Mouse (Mus musculus): ENCODE data around the gene Celf3. TPM values are rescaled to one million over a fixed set of nuclear protein-coding genes. Genes with fewer than 3 reads are reported as not detected.

Gene Celf3
- polyA plus RNA-seq, 1 experiment from 2014 or later = 2.3 TPM

DNA sequence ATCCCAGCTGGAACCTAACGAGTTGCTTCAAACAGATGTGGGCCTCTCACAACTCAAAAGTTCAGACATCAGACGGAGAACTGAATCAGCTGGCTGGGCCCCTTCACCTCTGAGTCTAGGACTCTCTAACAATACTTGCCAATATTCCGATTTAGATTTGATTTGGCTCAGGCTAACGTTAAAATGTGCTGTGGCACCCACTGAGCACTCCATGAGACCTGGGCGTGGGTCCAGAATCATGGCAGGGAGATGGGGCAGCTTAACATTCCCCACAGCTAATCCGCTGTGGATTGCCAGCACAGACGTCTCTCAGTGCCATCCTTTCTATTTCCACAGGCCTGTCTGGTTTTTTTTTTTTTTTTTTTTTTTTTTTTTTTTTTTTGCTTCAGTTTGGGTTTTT lies 7.8 kb downstream of the Celf3 start:
- H3K4me3 ChIP-seq (ENCODE audit: low read length) = no peak overlapping the region
- H3K4me1 ChIP-seq (replicated peaks; ENCODE audit: control insufficient read depth, insufficient read depth, low read length) = peaks cover 7% of the 10 kb centered on the region; the same call in 1 of the 2 replicates
- no peak for ATAC-seq (ENCODE audit: low read depth)
- H3K9ac ChIP-seq (ENCODE audit: low read length) = no peak overlapping the region
- H3K4me2 ChIP-seq (ENCODE audit: low read depth, low read length) = no peak overlapping the region
- H3K36me3 ChIP-seq (ENCODE audit: control insufficient read depth, insufficient read depth, low read length) = no peaks in the 10 kb centered on the region
- H3K27me3 ChIP-seq (ENCODE audit: control insufficient read depth, insufficient read depth, low read depth, low read length) = no peaks in the 10 kb centered on the region; the same call in 1 of the 2 replicates
- WGBS = 65% methylated on average over 7 of the region's 7 CpGs
- H3K9me3 ChIP-seq (ENCODE audit: control insufficient read depth, low read length) = no peaks in the 10 kb centered on the region
- H3K27ac ChIP-seq (ENCODE audit: low read length) = no peak overlapping the region

DNA sequence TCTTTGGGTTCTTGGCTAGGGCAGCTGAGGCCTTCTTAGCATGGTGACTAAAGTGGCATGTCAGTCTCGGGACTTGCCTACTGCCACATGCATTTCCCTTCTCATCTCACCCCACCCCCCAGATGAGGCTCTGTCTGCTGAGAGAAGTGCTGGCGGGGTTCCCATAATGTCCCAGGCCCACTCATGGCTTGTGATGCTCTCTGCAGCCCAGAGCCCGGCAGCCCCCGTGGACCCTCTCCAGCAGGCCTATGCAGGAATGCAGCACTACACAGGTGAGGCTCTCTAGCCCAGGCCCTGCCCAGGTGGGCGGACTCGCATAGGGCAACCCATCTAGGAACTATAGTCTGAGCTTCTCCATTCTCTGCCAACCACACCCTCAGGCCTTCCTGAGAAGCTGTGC lies 9.5 kb downstream of the Celf3 start:
- ATAC-seq (ENCODE audit: low read depth) = no peak
- Histone ChIP-seq H3K27me3 (ENCODE audit: control insufficient read depth, insufficient read depth, low read depth, low read length) (no peaks in the 10 kb centered on the region), H3K27ac (ENCODE audit: low read length) (no peak overlapping the region), H3K4me2 (ENCODE audit: low read depth, low read length) (no peak overlapping the region), H3K4me3 (ENCODE audit: low read length) (no peak overlapping the region), H3K36me3 (ENCODE audit: control insufficient read depth, insufficient read depth, low read length) (no peaks in the 10 kb centered on the region), H3K9me3 (ENCODE audit: control insufficient read depth, low read length) (no peaks in the 10 kb centered on the region), H3K9ac (ENCODE audit: low read length) (no peak overlapping the region), H3K4me1 (replicated peaks; ENCODE audit: control insufficient read depth, insufficient read depth, low read length) (peaks cover 7% of the 10 kb centered on the region; the same call in 1 of the 2 replicates)
- WGBS = 56% methylated on average over 6 of the region's 6 CpGs

DNA sequence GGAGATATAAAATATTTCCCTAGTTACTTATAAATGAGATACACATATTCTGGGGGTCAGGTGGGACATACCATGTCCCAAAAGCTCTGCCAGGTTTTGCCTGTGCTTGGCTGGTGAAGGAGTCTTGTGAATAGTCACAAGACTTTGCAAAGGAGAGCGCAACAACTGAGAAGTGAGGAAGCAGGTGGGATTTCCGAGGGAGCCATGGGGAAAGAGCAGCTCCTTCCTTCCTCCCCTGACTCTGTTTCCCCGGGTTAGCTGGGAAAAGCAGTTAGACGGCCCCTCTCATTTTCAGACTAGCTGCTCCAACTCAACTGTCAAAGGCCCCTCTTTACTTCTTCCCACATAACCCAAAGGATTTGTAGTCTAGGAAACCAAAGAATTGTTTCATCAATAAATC lies 19.1 kb downstream of the Celf3 start:
- H3K27ac ChIP-seq (ENCODE audit: low read length) = no peak overlapping the region
- no peak overlapping the region for H3K4me2 ChIP-seq (ENCODE audit: low read depth, low read length)
- 80% methylated on average over 4 of the region's 4 CpGs for WGBS
- no peak for ATAC-seq (ENCODE audit: low read depth)
- H3K9me3 ChIP-seq (ENCODE audit: control insufficient read depth, low read length) = no peaks in the 10 kb centered on the region
- H3K4me3 ChIP-seq (ENCODE audit: low read length) = no peak overlapping the region
- H3K27me3 ChIP-seq (ENCODE audit: control insufficient read depth, insufficient read depth, low read depth, low read length) = no peaks in the 10 kb centered on the region
- H3K9ac ChIP-seq (ENCODE audit: low read length) = no peak overlapping the region
- H3K4me1 ChIP-seq (replicated peaks; ENCODE audit: control insufficient read depth, insufficient read depth, low read length) = no peaks in the 10 kb centered on the region
- H3K36me3 ChIP-seq (ENCODE audit: control insufficient read depth, insufficient read depth, low read length) = 0 out of 2 replicates have a peak, but pooled peaks cover 5% of the 10 kb centered on the region

DNA sequence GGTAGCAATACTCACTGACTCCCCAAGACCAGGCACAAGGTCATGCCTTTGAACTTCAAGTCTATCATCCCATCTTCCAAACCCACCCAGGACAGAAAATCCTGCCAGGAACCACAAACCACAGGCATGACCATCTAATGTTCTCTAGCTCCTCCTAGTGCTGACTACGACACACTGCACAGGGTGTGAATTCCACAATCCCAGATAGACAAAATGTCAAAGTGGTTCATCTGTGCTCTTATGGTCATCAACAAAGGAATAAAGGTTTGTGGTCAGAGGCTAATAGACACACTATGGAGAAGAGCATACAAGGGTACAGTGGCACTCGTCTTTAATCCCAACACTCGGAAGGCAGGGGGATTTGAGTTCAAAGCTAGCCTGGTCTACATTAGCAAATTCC lies 24.1 kb downstream of the Celf3 start:
- H3K4me2 ChIP-seq (ENCODE audit: low read depth, low read length) = no peak overlapping the region
- H3K4me1 ChIP-seq (replicated peaks; ENCODE audit: control insufficient read depth, insufficient read depth, low read length) = no peaks in the 10 kb centered on the region
- no peak overlapping the region for H3K4me3 ChIP-seq (ENCODE audit: low read length)
- H3K27ac ChIP-seq (ENCODE audit: low read length) = no peak overlapping the region
- no peaks in the 10 kb centered on the region for H3K27me3 ChIP-seq (ENCODE audit: control insufficient read depth, insufficient read depth, low read depth, low read length)
- H3K9ac ChIP-seq (ENCODE audit: low read length) = no peak overlapping the region
- no peak for ATAC-seq (ENCODE audit: low read depth)
- peaks cover 2% of the 10 kb centered on the region; the same call in 1 of the 2 replicates for H3K36me3 ChIP-seq (ENCODE audit: control insufficient read depth, insufficient read depth, low read length)
- H3K9me3 ChIP-seq (ENCODE audit: control insufficient read depth, low read length) = no peaks in the 10 kb centered on the region
- 83% methylated on average over 3 of the region's 3 CpGs for WGBS

DNA sequence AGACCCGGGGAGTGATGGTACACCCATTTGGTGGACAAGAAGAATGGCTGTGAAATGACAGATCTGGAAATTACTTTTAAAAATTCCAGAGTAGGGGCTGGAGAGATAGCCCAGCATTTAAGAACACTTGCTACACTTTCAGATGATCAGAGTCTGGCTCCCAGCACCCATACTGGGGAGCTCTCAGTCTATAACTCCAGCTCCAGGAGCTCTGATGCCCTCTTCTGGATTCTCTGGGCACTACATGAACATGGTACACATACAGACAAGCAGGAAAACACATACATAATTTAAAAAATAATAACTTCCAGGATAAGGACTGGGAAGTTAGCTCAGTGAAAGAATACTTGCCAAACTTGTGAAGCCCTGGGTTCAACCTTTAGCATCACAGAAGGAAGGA lies 28.6 kb downstream of the Celf3 start:
- 93% methylated on average over 1 of the region's 1 CpGs for WGBS
- no peak for ATAC-seq (ENCODE audit: low read depth)

DNA sequence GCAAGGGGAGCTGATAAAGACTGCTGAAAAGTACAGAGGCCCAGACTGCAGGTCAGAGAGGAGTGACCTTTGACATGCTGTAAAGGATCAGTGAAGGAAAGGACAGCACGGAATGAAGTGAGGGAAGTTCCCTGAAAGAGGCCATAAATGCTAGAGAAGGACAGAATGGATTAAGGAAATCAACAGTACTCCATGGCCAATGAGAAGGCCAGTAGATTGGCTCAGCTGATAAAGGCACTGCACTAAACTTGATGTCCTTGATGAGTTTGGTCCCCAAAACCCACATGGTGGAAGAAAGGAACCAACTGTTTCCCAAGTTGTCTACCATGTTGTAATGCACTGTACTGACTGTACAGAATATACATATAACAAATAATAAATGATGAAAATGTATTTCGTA lies 48.6 kb downstream of the Celf3 start:
- H3K4me1 ChIP-seq (replicated peaks; ENCODE audit: control insufficient read depth, insufficient read depth, low read length) = no peaks in the 10 kb centered on the region
- H3K4me3 ChIP-seq (ENCODE audit: low read length) = no peak overlapping the region
- H3K9ac ChIP-seq (ENCODE audit: low read length) = no peak overlapping the region
- H3K9me3 ChIP-seq (ENCODE audit: control insufficient read depth, low read length) = no peaks in the 10 kb centered on the region
- no peak overlapping the region for H3K27ac ChIP-seq (ENCODE audit: low read length)
- WGBS = 77% methylated on average over 2 of the region's 2 CpGs
- peaks cover 17% of the 10 kb centered on the region for H3K36me3 ChIP-seq (ENCODE audit: control insufficient read depth, insufficient read depth, low read length)
- no peak for ATAC-seq (ENCODE audit: low read depth)
- H3K4me2 ChIP-seq (ENCODE audit: low read depth, low read length) = no peak overlapping the region
- no peaks in the 10 kb centered on the region for H3K27me3 ChIP-seq (ENCODE audit: control insufficient read depth, insufficient read depth, low read depth, low read length)

More for the DNA sequence above, 28.6 kb downstream of the Celf3 start:
- H3K27ac ChIP-seq (ENCODE audit: low read length) = no peak overlapping the region
- H3K4me3 ChIP-seq (ENCODE audit: low read length) = no peak overlapping the region
- no peak overlapping the region for H3K9ac ChIP-seq (ENCODE audit: low read length)
- H3K36me3 ChIP-seq (ENCODE audit: control insufficient read depth, insufficient read depth, low read length) = peaks cover 7% of the 10 kb centered on the region; the same call in 1 of the 2 replicates
- no peaks in the 10 kb centered on the region for H3K27me3 ChIP-seq (ENCODE audit: control insufficient read depth, insufficient read depth, low read depth, low read length)
- no peak overlapping the region for H3K4me2 ChIP-seq (ENCODE audit: low read depth, low read length)
- no peaks in the 10 kb centered on the region for H3K4me1 ChIP-seq (replicated peaks; ENCODE audit: control insufficient read depth, insufficient read depth, low read length)
- no peaks in the 10 kb centered on the region for H3K9me3 ChIP-seq (ENCODE audit: control insufficient read depth, low read length)

DNA sequence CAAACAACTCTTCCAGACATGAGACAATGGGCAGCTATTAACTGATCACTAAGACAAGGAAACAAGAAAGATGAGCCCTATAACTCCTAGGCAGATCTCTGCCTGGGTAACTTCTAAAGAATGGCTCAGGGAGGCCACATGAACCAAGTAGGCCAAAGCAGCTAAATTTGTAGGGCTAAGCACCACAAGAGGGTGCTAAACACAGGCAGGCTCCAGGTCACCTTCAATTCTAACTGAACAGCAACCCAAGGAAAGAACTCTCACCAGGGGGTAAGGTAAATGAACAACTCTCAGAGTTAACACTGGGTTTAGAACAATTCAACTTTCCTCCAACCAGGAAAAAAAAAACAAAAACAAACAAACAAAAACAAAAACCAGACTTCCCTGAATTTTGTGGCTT lies 55.9 kb downstream of the Celf3 start:
- H3K9me3 ChIP-seq (ENCODE audit: control insufficient read depth, low read length) = no peaks in the 10 kb centered on the region
- no peaks in the 10 kb centered on the region for H3K27me3 ChIP-seq (ENCODE audit: control insufficient read depth, insufficient read depth, low read depth, low read length)
- 0 out of 2 replicates have a peak, but pooled peaks cover 2% of the 10 kb centered on the region for H3K36me3 ChIP-seq (ENCODE audit: control insufficient read depth, insufficient read depth, low read length)
- no peak overlapping the region for H3K9ac ChIP-seq (ENCODE audit: low read length)
- H3K4me2 ChIP-seq (ENCODE audit: low read depth, low read length) = no peak overlapping the region
- ATAC-seq (ENCODE audit: low read depth) = no peak
- no peak overlapping the region for H3K4me3 ChIP-seq (ENCODE audit: low read length)
- H3K4me1 ChIP-seq (replicated peaks; ENCODE audit: control insufficient read depth, insufficient read depth, low read length) = no peaks in the 10 kb centered on the region
- H3K27ac ChIP-seq (ENCODE audit: low read length) = no peak overlapping the region

DNA sequence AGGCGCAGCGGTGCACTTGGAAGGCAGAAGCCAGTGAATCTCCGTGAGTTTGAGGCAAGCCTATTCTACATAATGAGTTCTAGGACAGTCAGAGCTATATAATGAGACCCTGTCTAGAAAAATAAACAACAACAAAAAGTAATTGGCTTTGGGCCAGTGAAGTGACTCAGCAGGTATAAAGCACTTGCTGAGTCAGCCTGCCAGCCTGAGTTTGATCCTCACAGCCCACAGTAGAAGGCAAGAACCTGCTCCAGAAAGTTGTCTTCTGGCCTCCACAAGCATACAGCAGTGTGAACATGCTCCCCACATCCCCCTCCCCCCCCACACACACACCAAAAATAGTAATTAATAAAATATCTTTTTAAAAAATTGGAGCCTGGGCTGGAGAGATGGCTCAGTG lies 59.1 kb downstream of the Celf3 start:
- Histone ChIP-seq H3K4me3 (ENCODE audit: low read length) (no peak overlapping the region), H3K27ac (ENCODE audit: low read length) (no peak overlapping the region), H3K4me1 (replicated peaks; ENCODE audit: control insufficient read depth, insufficient read depth, low read length) (no peaks in the 10 kb centered on the region), H3K27me3 (ENCODE audit: control insufficient read depth, insufficient read depth, low read depth, low read length) (no peaks in the 10 kb centered on the region), H3K9ac (ENCODE audit: low read length) (no peak overlapping the region), H3K4me2 (ENCODE audit: low read depth, low read length) (no peak overlapping the region), H3K36me3 (ENCODE audit: control insufficient read depth, insufficient read depth, low read length) (no peaks in the 10 kb centered on the region), H3K9me3 (ENCODE audit: control insufficient read depth, low read length) (no peaks in the 10 kb centered on the region)
- no peak for ATAC-seq (ENCODE audit: low read depth)
- WGBS = 94% methylated on average over 3 of the region's 3 CpGs

Data from lung, embryonic 16.5 days (tissue).